Mouse (Mus musculus): ENCODE results near the gene 1810055G02Rik. TPM values are rescaled to one million over a fixed set of nuclear protein-coding genes. Genes with fewer than 3 reads are reported as not detected.

1810055G02Rik gene
- 33.9 and 35.6 TPM in 2 replicates for polyA plus RNA-seq (2016; fragmentation: Nextera tagmentation; extraction: Ambion mirVana)

DNA sequence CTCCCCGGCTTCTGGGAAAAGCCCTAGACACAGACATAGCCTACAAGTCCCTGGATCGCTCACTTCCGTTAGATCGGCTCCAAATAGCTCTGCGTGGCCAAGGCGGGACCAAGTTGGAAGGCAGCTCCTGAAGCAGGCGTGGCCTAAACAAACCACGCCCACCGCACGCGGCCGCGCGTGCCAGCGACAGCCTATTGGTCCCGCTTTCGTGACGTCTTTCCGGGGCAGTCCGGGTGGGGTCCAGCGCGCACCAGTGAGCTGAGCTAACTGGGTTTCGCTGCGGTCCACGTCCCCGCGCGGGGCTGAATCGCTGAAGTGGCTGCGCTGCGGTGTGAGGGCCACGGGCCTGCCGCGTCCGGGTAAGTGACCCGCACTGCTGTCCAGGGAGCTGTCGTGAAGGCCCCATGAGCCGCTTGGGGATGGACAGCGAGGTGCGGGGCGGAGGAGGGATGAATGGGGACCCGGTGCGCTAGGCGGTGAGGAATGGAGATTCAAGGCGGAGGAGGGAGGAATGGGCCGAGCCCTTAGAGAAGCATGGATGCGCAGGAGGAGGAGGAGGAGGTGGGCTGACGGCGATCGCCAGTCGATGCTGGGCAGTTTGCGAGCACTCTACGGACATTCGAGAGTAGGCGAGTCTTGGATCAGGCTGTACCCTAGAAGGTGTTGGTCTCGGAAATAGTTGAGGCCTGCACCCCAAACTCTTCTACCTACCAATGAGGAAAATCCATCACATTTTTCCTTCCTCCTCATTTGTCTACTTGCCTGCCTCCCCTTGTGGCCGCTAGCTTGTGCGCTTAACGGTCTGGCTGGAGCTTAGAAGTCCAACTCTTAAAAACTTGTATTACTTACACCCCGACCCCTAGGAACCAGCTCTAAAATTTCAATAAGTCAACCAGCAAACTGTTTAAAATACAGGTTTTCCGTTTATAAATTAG lies at the start of gene 1810055G02Rik:
TSS of gene 1810055G02Rik (plus strand) at position 216 of the 935 bp plus-strand sequence.
- H3K9me3 ChIP-seq, result no peaks in the 10 kb centered on the region
- peaks cover 7% of the 10 kb centered on the region for H3K36me3 ChIP-seq
- peaks cover 11% of the 10 kb centered on the region for H3K4me1 ChIP-seq
- peak; percentile 97 for ATAC-seq (ENCODE audit: low FRiP score, low read depth)
- H3K4me3 ChIP-seq, result peak within 1 kb of the TSS; percentile 76
- no peaks in the 10 kb centered on the region for H3K27me3 ChIP-seq (replicated peaks)
- WGBS, result under 1% methylated on average over 61 of the region's 61 CpGs
- peak within 1 kb of the TSS; percentile 70 for H3K4me2 ChIP-seq (replicated peaks)
- H3K27ac ChIP-seq, result peak within 1 kb of the TSS; percentile 85
- H3K9ac ChIP-seq, result peak within 1 kb of the TSS; percentile 78

DNA sequence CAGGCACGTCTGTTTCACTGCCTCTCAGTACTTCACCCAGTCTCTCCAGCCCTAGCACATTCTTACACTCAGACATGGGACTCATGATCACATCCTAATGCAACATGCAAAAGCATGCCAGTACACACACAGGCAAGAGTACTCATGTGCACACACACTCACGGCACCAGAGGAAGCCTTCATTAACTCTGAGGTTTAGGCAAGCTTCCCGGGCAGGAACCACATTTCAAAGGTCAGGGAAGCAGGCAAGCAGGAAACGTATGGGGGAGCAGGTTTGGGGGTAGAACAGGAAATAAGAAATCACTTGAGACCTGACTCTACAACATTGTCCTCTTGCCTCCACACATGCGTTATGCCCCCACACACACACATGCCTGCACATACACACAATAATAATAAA lies 42.6 kb upstream of the 1810055G02Rik start:
- Histone ChIP-seq H3K9me3 (no peaks in the 10 kb centered on the region), H3K27ac (no peak overlapping the region), H3K4me3 (no peak overlapping the region), H3K36me3 (no peaks in the 10 kb centered on the region), H3K4me1 (peaks cover 12% of the 10 kb centered on the region), H3K4me2 (replicated peaks) (no peak overlapping the region), H3K27me3 (replicated peaks) (no peaks in the 10 kb centered on the region), H3K9ac (no peak overlapping the region)
- no peak for ATAC-seq (ENCODE audit: low FRiP score, low read depth)
- WGBS, result 70% methylated on average over 5 of the region's 5 CpGs

DNA sequence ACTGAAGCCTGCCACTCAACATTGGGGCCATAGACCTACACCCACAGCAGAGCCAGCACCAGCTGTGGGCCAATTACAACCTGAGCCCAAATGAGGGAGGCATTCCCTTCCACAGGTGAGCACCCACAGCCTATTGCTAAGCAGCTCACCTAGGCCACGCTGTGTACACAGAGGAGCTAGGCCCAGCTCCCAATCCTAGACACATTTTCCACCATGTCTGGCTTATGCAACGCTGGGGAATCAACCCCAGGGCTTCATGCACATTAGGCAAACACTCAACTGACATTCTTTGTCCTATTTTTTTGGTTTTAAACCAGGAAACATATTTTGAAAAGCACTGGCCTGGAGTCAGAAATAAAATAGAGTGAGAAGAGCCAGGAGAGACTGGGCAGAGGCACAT lies 41.5 kb upstream of the 1810055G02Rik start:
- Histone ChIP-seq H3K27me3 (replicated peaks) (no peaks in the 10 kb centered on the region), H3K9me3 (no peaks in the 10 kb centered on the region), H3K36me3 (no peaks in the 10 kb centered on the region), H3K27ac (no peak overlapping the region), H3K9ac (no peak overlapping the region), H3K4me1 (peaks cover 12% of the 10 kb centered on the region), H3K4me3 (no peak overlapping the region), H3K4me2 (replicated peaks) (no peak overlapping the region)
- 94% methylated on average over 2 of the region's 2 CpGs for WGBS
- no peak for ATAC-seq (ENCODE audit: low FRiP score, low read depth)

DNA sequence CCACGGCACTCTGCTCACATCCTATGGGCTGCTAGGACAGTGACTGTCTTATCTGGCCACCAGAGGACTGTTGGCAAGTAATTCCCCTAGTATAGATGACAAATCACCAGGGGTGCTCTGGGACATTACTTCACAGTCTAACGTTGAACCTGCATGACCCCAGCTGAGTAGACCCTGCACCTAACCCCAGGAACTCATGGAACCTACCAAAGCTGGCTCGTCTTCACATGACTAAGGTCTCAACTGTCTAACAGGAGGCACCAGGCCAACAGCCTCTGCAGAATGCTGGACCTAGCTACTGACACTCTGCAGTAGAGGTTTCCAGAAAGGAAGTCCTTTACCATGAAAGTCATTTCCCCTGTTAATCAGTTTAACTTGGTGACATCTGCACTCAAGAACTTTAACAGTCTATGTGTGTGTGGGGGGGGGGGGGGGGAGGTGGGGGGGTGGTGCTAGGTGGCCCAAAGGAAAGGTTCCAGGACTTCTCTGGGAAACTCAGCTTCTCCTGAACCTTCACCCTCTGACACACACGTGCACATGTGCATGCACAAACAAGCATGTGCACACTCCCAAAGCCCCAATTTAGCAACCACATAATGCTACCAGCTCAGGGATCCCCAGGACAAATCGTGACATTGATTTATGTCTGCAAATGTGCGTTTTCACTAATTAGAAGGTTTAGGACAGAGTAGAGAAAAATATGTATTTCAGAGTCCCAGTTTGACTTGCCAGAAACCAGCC lies 40.8 kb upstream of the 1810055G02Rik start:
- Histone ChIP-seq H3K4me2 (replicated peaks) (no peak overlapping the region), H3K4me1 (peaks cover 12% of the 10 kb centered on the region), H3K36me3 (no peaks in the 10 kb centered on the region; the same call in 1 of the 2 replicates), H3K27ac (no peak overlapping the region), H3K9ac (no peak overlapping the region), H3K9me3 (no peaks in the 10 kb centered on the region), H3K27me3 (replicated peaks) (no peaks in the 10 kb centered on the region), H3K4me3 (no peak overlapping the region)
- ATAC-seq (ENCODE audit: low FRiP score, low read depth), result no peak
- WGBS, result 83% methylated on average over 6 of the region's 6 CpGs

DNA sequence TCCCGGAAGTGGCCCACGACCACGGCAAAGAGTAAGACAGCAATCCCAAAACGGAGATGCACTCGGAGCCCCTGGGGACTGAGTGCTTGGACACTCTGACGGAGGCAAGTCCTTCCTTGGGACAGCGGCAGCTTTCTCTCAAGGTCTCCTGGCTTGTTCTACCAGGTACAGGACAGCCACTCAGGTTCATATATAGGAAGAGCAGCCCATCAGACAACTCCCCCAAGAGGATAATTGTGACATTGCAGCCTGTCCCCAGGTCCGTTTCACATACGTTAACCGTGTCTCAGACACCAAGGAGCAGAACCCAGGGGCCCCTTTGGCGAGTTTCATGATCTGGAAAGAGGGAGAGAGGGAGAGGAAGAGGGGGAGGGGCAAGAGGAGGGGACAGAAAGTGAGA lies 40.1 kb upstream of the 1810055G02Rik start:
- H3K4me3 ChIP-seq, result no peak overlapping the region
- no peaks in the 10 kb centered on the region for H3K9me3 ChIP-seq
- H3K36me3 ChIP-seq, result peaks cover 5% of the 10 kb centered on the region; the same call in 1 of the 2 replicates
- WGBS, result 81% methylated on average over 11 of the region's 11 CpGs
- no peak overlapping the region for H3K27ac ChIP-seq
- H3K9ac ChIP-seq, result no peak overlapping the region
- H3K4me2 ChIP-seq (replicated peaks), result no peak overlapping the region
- no peak for ATAC-seq (ENCODE audit: low FRiP score, low read depth)
- peaks cover 12% of the 10 kb centered on the region for H3K4me1 ChIP-seq
- H3K27me3 ChIP-seq (replicated peaks), result no peaks in the 10 kb centered on the region

DNA sequence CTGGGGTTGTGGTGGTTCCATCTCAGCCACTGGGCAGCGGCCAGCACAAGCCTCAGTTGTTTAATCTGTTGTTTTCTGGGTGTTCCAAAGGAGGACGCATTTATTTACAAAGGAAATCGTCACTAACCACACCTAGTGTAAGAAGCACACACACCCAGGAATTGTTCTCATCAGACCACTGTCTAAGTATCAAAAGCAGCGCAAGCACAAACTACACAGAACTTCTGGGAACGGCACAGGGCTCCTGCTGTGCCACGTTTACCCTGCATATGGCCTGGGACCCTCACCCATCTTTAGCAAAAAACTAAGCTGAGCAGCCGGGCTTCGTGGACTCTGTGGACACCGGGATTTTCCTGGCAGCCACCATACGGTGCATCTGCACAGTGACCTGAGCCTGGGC lies 39.5 kb upstream of the 1810055G02Rik start:
- 78% methylated on average over 10 of the region's 10 CpGs for WGBS
- no peak for ATAC-seq (ENCODE audit: low FRiP score, low read depth)
- peaks cover 8% of the 10 kb centered on the region; the same call in 1 of the 2 replicates for H3K36me3 ChIP-seq
- no peak overlapping the region for H3K4me2 ChIP-seq (replicated peaks)
- no peak overlapping the region for H3K9ac ChIP-seq
- H3K27ac ChIP-seq, result no peak overlapping the region
- peaks cover 12% of the 10 kb centered on the region for H3K4me1 ChIP-seq
- no peaks in the 10 kb centered on the region for H3K27me3 ChIP-seq (replicated peaks)
- H3K4me3 ChIP-seq, result no peak overlapping the region
- H3K9me3 ChIP-seq, result no peaks in the 10 kb centered on the region

DNA sequence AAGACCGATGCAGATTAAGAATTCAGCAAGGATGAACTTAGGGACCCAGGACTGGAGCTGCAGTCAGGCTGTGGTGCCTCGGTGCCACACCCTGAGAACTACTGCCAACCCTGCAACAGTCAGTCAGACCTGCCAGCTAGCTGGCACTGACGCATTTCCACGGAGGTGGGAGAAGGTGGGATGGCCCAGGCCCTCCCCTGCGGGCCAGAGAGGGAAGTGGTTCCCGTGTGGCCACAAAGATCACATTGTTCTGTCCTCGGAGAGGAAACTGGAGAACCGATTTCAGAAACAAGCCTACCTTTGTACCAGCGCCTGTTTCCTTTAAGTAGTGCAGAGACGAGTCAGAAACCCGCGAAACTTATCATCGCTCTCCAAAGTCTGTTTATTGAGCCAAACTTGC lies 39.0 kb upstream of the 1810055G02Rik start:
- Histone ChIP-seq H3K36me3 (peaks cover 8% of the 10 kb centered on the region; the same call in 1 of the 2 replicates), H3K4me3 (no peak overlapping the region), H3K9me3 (no peaks in the 10 kb centered on the region), H3K27ac (no peak overlapping the region), H3K27me3 (replicated peaks) (no peaks in the 10 kb centered on the region), H3K4me1 (peaks cover 12% of the 10 kb centered on the region), H3K9ac (no peak overlapping the region), H3K4me2 (replicated peaks) (no peak overlapping the region; the same call in 1 of the 2 replicates)
- ATAC-seq (ENCODE audit: low FRiP score, low read depth), result no peak
- WGBS, result 71% methylated on average over 13 of the region's 13 CpGs

DNA sequence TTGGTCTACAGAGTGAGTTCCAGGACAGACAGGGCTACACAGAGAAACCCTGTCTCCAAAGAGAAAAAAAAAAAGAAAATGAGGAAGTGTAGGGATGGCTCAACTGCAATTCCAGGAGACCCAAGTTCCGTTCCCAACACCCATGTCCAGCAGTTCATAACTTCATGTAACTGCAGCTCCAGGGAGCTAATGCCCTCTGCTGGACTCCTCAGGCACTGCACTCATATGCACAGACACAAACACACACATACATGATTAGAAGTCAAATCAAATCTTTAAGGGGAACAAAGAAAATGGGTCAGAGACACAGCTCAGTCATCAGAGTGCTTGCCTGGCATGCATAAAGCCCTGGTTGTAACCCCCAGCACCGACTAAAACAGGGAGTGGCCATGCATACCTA lies 34.9 kb upstream of the 1810055G02Rik start:
- Histone ChIP-seq H3K9ac (no peak overlapping the region), H3K4me2 (replicated peaks) (no peak overlapping the region), H3K27me3 (replicated peaks) (no peaks in the 10 kb centered on the region), H3K27ac (no peak overlapping the region), H3K4me1 (peaks cover 12% of the 10 kb centered on the region), H3K9me3 (no peaks in the 10 kb centered on the region), H3K4me3 (no peak overlapping the region), H3K36me3 (peaks cover 8% of the 10 kb centered on the region; the same call in 1 of the 2 replicates)
- ATAC-seq (ENCODE audit: low FRiP score, low read depth), result no peak
- WGBS, result 96% methylated on average over 2 of the region's 2 CpGs

DNA sequence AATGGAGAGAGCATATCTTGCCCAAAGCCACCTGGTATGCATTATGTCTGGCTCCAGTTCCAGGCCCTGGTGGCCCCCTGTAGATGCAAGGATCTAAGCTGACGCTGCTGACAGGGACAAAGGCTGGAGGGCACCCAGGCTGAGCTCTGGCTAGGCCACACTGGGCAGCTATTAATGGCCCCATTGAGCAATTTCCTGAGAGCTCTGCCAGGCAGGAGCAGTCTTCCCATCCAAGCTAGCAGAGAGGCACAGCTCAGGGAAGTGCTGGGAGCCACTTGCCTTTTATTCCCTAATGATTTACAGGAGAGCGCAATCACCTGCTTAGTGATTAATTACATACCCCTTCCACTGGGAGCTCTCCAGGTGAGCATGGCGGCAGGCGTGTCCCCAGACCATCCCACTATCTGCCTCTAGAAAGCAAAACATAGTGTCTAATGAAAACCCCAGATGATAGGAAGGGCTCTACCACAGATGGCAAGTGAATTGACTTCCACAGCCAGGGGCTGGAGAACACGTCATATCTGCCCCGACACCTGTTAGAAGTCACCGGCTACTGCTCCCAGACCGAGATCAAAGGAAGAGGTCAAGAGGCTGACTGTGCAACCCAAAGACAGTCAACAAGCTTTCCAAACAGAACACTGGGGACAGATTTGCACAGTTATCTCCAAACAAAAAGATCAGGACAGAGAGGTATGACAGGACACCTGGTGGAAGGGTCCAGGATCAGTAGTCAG lies 33.8 kb upstream of the 1810055G02Rik start:
- WGBS, result 84% methylated on average over 8 of the region's 8 CpGs
- ATAC-seq (ENCODE audit: low FRiP score, low read depth), result no peak
- H3K27me3 ChIP-seq (replicated peaks), result no peaks in the 10 kb centered on the region
- peaks cover 6% of the 10 kb centered on the region for H3K4me1 ChIP-seq
- no peak overlapping the region for H3K4me3 ChIP-seq
- no peak overlapping the region for H3K9ac ChIP-seq
- H3K36me3 ChIP-seq, result peaks cover 8% of the 10 kb centered on the region; the same call in 1 of the 2 replicates
- H3K4me2 ChIP-seq (replicated peaks), result no peak overlapping the region
- no peak overlapping the region for H3K27ac ChIP-seq
- H3K9me3 ChIP-seq, result no peaks in the 10 kb centered on the region

DNA sequence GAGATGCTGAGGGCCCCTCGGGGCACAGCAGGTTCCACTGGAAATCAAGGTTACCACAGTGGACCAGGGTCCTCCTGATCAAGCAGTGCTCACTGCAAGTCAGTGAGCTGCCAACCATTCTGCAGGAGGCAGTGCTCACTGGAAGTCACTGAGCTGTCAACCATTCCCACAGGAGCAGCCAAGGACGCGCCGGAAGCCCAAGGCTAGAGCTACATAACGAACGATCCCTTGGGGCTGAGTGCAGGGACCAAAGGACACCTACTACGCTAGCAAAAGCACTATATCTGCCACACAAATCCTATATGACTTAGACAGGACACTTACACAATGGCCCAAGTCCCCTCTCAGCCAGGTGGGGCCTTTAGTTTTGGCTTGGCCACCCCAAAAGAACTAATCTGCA lies 27.4 kb upstream of the 1810055G02Rik start:
- Histone ChIP-seq H3K27me3 (replicated peaks) (0 out of 2 replicates have a peak, but pooled peaks cover 6% of the 10 kb centered on the region), H3K9me3 (no peaks in the 10 kb centered on the region), H3K4me1 (peaks cover 25% of the 10 kb centered on the region), H3K27ac (no peak overlapping the region), H3K4me2 (replicated peaks) (no peak overlapping the region), H3K4me3 (no peak overlapping the region), H3K9ac (no peak overlapping the region), H3K36me3 (no peaks in the 10 kb centered on the region)
- WGBS, result 88% methylated on average over 7 of the region's 7 CpGs
- ATAC-seq (ENCODE audit: low FRiP score, low read depth), result no peak

DNA sequence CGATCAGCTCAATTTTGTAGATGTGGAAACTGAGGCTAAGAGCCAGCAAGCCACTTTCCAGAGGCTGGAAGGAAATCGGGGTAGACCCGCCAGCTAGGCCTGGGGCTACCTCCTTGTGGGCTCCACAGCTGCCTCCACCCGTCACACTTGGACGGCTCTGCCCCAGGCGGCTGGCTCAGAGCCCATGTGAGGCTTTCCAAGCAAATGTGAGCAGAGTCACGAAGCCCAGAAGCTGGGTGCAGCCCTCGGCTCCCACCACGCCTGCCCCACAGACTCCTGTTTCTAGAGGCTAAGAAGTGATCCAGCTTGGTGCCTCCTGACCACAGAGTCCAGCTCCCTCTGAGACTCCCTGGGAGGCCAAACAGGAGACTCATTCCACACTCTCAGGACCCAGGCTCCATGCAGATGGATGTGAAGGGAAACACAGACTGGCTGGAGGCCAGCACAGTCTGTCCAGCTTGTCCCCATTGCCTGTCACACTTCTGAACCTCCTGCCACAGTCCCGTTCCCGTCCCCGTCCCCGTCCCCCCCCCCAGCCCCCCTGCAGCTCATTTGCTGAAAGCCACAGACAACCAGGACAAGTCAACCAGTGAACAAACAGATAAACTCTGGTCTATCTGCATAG lies 26.7 kb upstream of the 1810055G02Rik start:
- ATAC-seq (ENCODE audit: low FRiP score, low read depth), result no peak
- Histone ChIP-seq H3K4me1 (peaks cover 27% of the 10 kb centered on the region), H3K4me2 (replicated peaks) (0 out of 2 replicates have a peak overlapping the region, but pooled peaks have one; percentile 9), H3K4me3 (no peak overlapping the region), H3K9ac (no peak overlapping the region), H3K9me3 (no peaks in the 10 kb centered on the region), H3K27me3 (replicated peaks) (0 out of 2 replicates have a peak, but pooled peaks cover 9% of the 10 kb centered on the region), H3K36me3 (no peaks in the 10 kb centered on the region), H3K27ac (no peak overlapping the region)
- WGBS, result 64% methylated on average over 13 of the region's 13 CpGs

All from neural tube, embryonic 12.5 days (tissue).